Mouse (Mus musculus) gastrocnemius, adult 18-20 months (tissue): ENCODE measurements around the gene 4930404N11Rik. TPM values are rescaled to one million over a fixed set of nuclear protein-coding genes. Genes with fewer than 3 reads are reported as not detected.

ENCODE experiments used
- microRNA-seq: library from miRNA; unstranded; fragments of <30 nt; microRNA quantifications from one replicate; pipeline ENCODE4 v1.2.0, GENCODE M21; 2021
- total RNA-seq, 2 experiments: library from RNA; stranded (reverse); gene quantifications; 2 replicates each; pipeline ENCODE4 v1.2.3; 2021

Gene 4930404N11Rik
- total RNA-seq, 2 experiments from 2014 or later = 0.23 to 0.66 TPM

Small RNAs within 50 kb of the gene (microRNA-seq; reads per million reads assigned to microRNA genes)
- 1.4 reads per million for gene Mir6913

Other genes starting within 250 kb of the 4930404N11Rik start
- 10 to 100 TPM; 22.1 to 24.5 TPM for gene Zbtb7a, start 230.6 kb downstream of the 4930404N11Rik start, total RNA-seq
- 10 to 100 TPM; 15.3 to 17.1 TPM for gene Pias4, start 197.9 kb downstream of the 4930404N11Rik start, total RNA-seq
- 1,000 to 10,000 TPM; 1,320 to 1,335 TPM for gene Eef2, start 189.2 kb downstream of the 4930404N11Rik start, total RNA-seq
- gene Dapk3, start 182.8 kb downstream of the 4930404N11Rik start, total RNA-seq = 10 to 100 TPM; 25.5 to 28.4 TPM
- gene 4930442H23Rik, start 182.0 kb downstream of the 4930404N11Rik start, total RNA-seq = not detected
- gene Nmrk2, start 163.8 kb downstream of the 4930404N11Rik start, total RNA-seq = 100 to 1,000 TPM in 1 of 2 experiments, 10 to 100 TPM in 1; 59.9 to 118 TPM
- not detected for gene Atcay, start 135.0 kb downstream of the 4930404N11Rik start, total RNA-seq
- gene Zfr2, start 132.7 kb downstream of the 4930404N11Rik start, total RNA-seq = 1 to 10 TPM; 1.9 to 2.7 TPM
- gene Matk, start 112.9 kb downstream of the 4930404N11Rik start, total RNA-seq = not detected
- gene Mrpl54, start 98.9 kb downstream of the 4930404N11Rik start, total RNA-seq = 100 to 1,000 TPM; 106 to 116 TPM
- gene Apba3, start 98.9 kb downstream of the 4930404N11Rik start, total RNA-seq = 100 to 1,000 TPM; 102 to 105 TPM
- gene Tjp3, start 74.2 kb downstream of the 4930404N11Rik start, total RNA-seq = not detected
- 10 to 100 TPM; 19.7 to 20.4 TPM for gene Pip5k1c, start 72.9 kb downstream of the 4930404N11Rik start, total RNA-seq
- 10 to 100 TPM; 10.1 to 10.9 TPM for gene Cactin, start 44.7 kb downstream of the 4930404N11Rik start, total RNA-seq
- under 1 TPM; 0.16 to 0.55 TPM for gene Tbxa2r, start 37.1 kb downstream of the 4930404N11Rik start, total RNA-seq
- gene Gipc3, start 22.6 kb downstream of the 4930404N11Rik start, total RNA-seq = 1 to 10 TPM in 1 of 2 experiments, under 1 TPM in 1; 0.39 to 1.4 TPM
- 10 to 100 TPM; 14.7 to 19.6 TPM for gene Hmg20b, start 15.3 kb downstream of the 4930404N11Rik start, total RNA-seq
- 1 to 10 TPM; 2.3 to 2.8 TPM for gene Mfsd12, start 8.3 kb downstream of the 4930404N11Rik start, total RNA-seq
- gene Fzr1, start 12.7 kb upstream of the 4930404N11Rik start, total RNA-seq = 10 to 100 TPM; 15.3 to 15.4 TPM
- gene Dohh, start 18.6 kb upstream of the 4930404N11Rik start, total RNA-seq = 10 to 100 TPM; 41.1 to 44.1 TPM
- under 1 TPM; 0.57 to 0.97 TPM for gene Gm48551, start 18.6 kb upstream of the 4930404N11Rik start, total RNA-seq
- under 1 TPM in 1 of 2 experiments, not detected in 1; 0.34 TPM for gene Gm48552, start 23.2 kb upstream of the 4930404N11Rik start, total RNA-seq
- gene Smim24, start 27.2 kb upstream of the 4930404N11Rik start, total RNA-seq = not detected
- 100 to 1,000 TPM; 232 to 244 TPM for gene Nfic, start 89.8 kb upstream of the 4930404N11Rik start, total RNA-seq
- gene Celf5, start 116.9 kb upstream of the 4930404N11Rik start, total RNA-seq = under 1 TPM; 0.05 to 0.07 TPM
- 10 to 100 TPM; 41.0 to 45.8 TPM for gene Ncln, start 130.6 kb upstream of the 4930404N11Rik start, total RNA-seq
- gene S1pr4, start 134.3 kb upstream of the 4930404N11Rik start, total RNA-seq = under 1 TPM; 0.71 to 0.78 TPM
- under 1 TPM; 0.53 to 0.57 TPM for gene Gna15, start 158.4 kb upstream of the 4930404N11Rik start, total RNA-seq
- 10 to 100 TPM; 26.2 to 31.8 TPM for gene Gna11, start 179.4 kb upstream of the 4930404N11Rik start, total RNA-seq
- 100 to 1,000 TPM; 947 to 962 TPM for gene Aes, start 193.7 kb upstream of the 4930404N11Rik start, total RNA-seq
- 1 to 10 TPM; 4.9 to 7.4 TPM for gene Tle2, start 208.7 kb upstream of the 4930404N11Rik start, total RNA-seq
- gene Tle6, start 235.3 kb upstream of the 4930404N11Rik start, total RNA-seq = 1 to 10 TPM; 4.5 to 6.1 TPM
- gene BC025920, start 240.5 kb upstream of the 4930404N11Rik start, total RNA-seq = 1 to 10 TPM; 3.1 to 3.3 TPM